Mouse (Mus musculus) stomach, postnatal 0 days (tissue): ENCODE measurements around the gene Mogs. TPM values are rescaled to one million over a fixed set of nuclear protein-coding genes. Genes with fewer than 3 reads are reported as not detected.

Source experiments
- ATAC-seq: fragments of 200-750 bp; cut with Nextera tagmentation; 2 replicates; pipeline ENCODE4 v1.8.0; 2017; ENCODE audit not compliant: low FRiP score, low TSS enrichment
- DNase-seq: peaks from one replicate; pipeline ENCODE4 v3.0.0-alpha.2; 2016; ENCODE audit warnings: low spot score
- H3K27ac ChIP-seq: fragments of 300-500 bp; sonication (generic); replicated peaks from 2 replicates; pipeline ENCODE4 v1.5.1; 2014; ENCODE audit warnings: mild to moderate bottlenecking, control low read depth
- H3K27me3 ChIP-seq: fragments of 300-500 bp; sonication (generic); 2 replicates; pipeline ENCODE4 v1.6.1; 2014; ENCODE audit warnings: low read length; ENCODE audit not compliant: control insufficient read depth, insufficient read depth
- H3K36me3 ChIP-seq: fragments of 300-500 bp; sonication (generic); 2 replicates; pipeline ENCODE4 v1.6.1; 2014; ENCODE audit warnings: low read length, mixed read lengths; ENCODE audit not compliant: control insufficient read depth, insufficient read depth
- H3K4me1 ChIP-seq: fragments of 300-500 bp; sonication (generic); replicated peaks from 2 replicates; pipeline ENCODE4 v1.6.1; 2014; ENCODE audit warnings: antibody characterized with exemption; ENCODE audit not compliant: control insufficient read depth, insufficient read depth
- H3K4me2 ChIP-seq: fragments of 300-500 bp; sonication (generic); replicated peaks from 2 replicates; pipeline ENCODE4 v1.6.1; 2014; ENCODE audit warnings: low read depth, mild to moderate bottlenecking, control low read depth, moderate library complexity
- H3K4me3 ChIP-seq: fragments of 300-500 bp; sonication (generic); 2 replicates; pipeline ENCODE4 v1.5.1; 2014; ENCODE audit warnings: low read depth, low read length, control low read depth
- H3K9ac ChIP-seq: fragments of 300-500 bp; sonication (generic); 2 replicates; pipeline ENCODE4 v1.6.1; 2014; ENCODE audit warnings: mild to moderate bottlenecking, low read length, control low read depth, mixed read lengths
- H3K9me3 ChIP-seq: fragments of 300-500 bp; sonication (generic); 2 replicates; pipeline ENCODE4 v1.6.1; 2016; ENCODE audit warnings: low read length; ENCODE audit not compliant: control insufficient read depth
- CTCF ChIP-seq: IDR thresholded peaks from 2 replicates; pipeline ENCODE4 v1.5.1; 2016; ENCODE audit warnings: antibody characterized with exemption, low read depth, mild to moderate bottlenecking, moderate library complexity
- EP300 ChIP-seq: optimal IDR thresholded peaks from 2 replicates; pipeline ENCODE3; 2016; ENCODE audit warnings: antibody characterized with exemption
- whole genome bisulfite sequencing: fragments of 180-500 bp; shearing (Covaris S2); extraction: QIAGEN DNeasy Blood & Tissue Kit; methylation state at CpG from one replicate; pipeline ENCODE4 v1.1.7; 2014; 5-methylcytosine and 5-hydroxymethylcytosine counted together
- polyA plus RNA-seq: library from polyadenylated mRNA; unstranded; fragments of >200 nt; fragmentation: Nextera tagmentation; extraction: Ambion mirVana; gene quantifications from 2 replicates; pipeline ENCODE4 v1.2.1, GENCODE M21; 2015

The Mogs gene
- polyA plus RNA-seq, 1 experiment from 2014 or later = 23.2 TPM

- ATAC-seq = no peak
- WGBS = 21% methylated on average over 19 of the region's 19 CpGs
- TF ChIP-seq EP300 (no peak), CTCF (no peak)
These were observed 46.1 kb downstream of the Mogs start for GRCm38 (mm10) chr6:83161442-83161841.

GRCm38 (mm10) chr6:83161921-83162641, 46.8 kb downstream of the Mogs start:
- TF ChIP-seq CTCF (no peak), EP300 (no peak)
- ATAC-seq (peak; percentile 6; the same call in 1 of the 2 replicates), DNase-seq (peak; percentile 62)
- no peaks in the 10 kb centered on the region for H3K9me3 ChIP-seq
- H3K9ac ChIP-seq = peak overlapping the region; percentile 60
- H3K4me3 ChIP-seq = peak overlapping the region; percentile 50
- H3K4me2 ChIP-seq = peak overlapping the region; percentile 77
- no peaks in the 10 kb centered on the region for H3K36me3 ChIP-seq
- H3K27ac ChIP-seq = no peak overlapping the region
- WGBS = under 1% methylated on average over 49 of the region's 49 CpGs
- peaks cover 12% of the 10 kb centered on the region; the same call in 1 of the 2 replicates for H3K27me3 ChIP-seq
- H3K4me1 ChIP-seq = peaks cover 5% of the 10 kb centered on the region

More at GRCm38 (mm10) chr6:83161442-83161841, 46.1 kb downstream of the Mogs start:
- H3K9me3 ChIP-seq = no peaks in the 10 kb centered on the region
- H3K4me2 ChIP-seq = peak overlapping the region; percentile 77
- H3K9ac ChIP-seq = peak overlapping the region; percentile 60; the same call in 1 of the 2 replicates
- DNase-seq = no peak
- no peak overlapping the region for H3K27ac ChIP-seq
- H3K27me3 ChIP-seq = peaks cover 12% of the 10 kb centered on the region; the same call in 1 of the 2 replicates
- peak overlapping the region; percentile 50 for H3K4me3 ChIP-seq
- H3K4me1 ChIP-seq = peaks cover 5% of the 10 kb centered on the region
- no peaks in the 10 kb centered on the region for H3K36me3 ChIP-seq

GRCm38 (mm10) chr6:83162701-83163100, 47.4 kb downstream of the Mogs start:
- peaks cover 12% of the 10 kb centered on the region; the same call in 1 of the 2 replicates for H3K27me3 ChIP-seq
- H3K4me3 ChIP-seq = peak overlapping the region; percentile 50
- H3K4me1 ChIP-seq = peaks cover 5% of the 10 kb centered on the region
- TF ChIP-seq EP300 (no peak), CTCF (peak; percentile 84)
- H3K9ac ChIP-seq = peak overlapping the region; percentile 60
- H3K36me3 ChIP-seq = no peaks in the 10 kb centered on the region
- no peak overlapping the region for H3K27ac ChIP-seq
- peak; percentile 31; the same call in 1 of the 2 replicates for ATAC-seq
- peak overlapping the region; percentile 77 for H3K4me2 ChIP-seq
- DNase-seq = peak; percentile 71
- WGBS = under 1% methylated on average over 8 of the region's 8 CpGs
- H3K9me3 ChIP-seq = no peaks in the 10 kb centered on the region

GRCm38 (mm10) chr6:83165026-83165606, 49.8 kb downstream of the Mogs start:
- Histone ChIP-seq H3K27me3 (peaks cover 12% of the 10 kb centered on the region; the same call in 1 of the 2 replicates), H3K4me2 (peak overlapping the region; percentile 70), H3K9me3 (no peaks in the 10 kb centered on the region), H3K9ac (peak overlapping the region; percentile 45; the same call in 1 of the 2 replicates), H3K36me3 (no peaks in the 10 kb centered on the region), H3K27ac (peak overlapping the region; percentile 81), H3K4me3 (peak overlapping the region; percentile 94), H3K4me1 (peaks cover 5% of the 10 kb centered on the region)
- ATAC-seq (peak; percentile 9; the same call in 1 of the 2 replicates), DNase-seq (no peak)
- TF ChIP-seq CTCF (no peak), EP300 (no peak)
- 3% methylated on average over 6 of the region's 6 CpGs for WGBS

GRCm38 (mm10) chr6:83165607-83166242, 50.4 kb downstream of the Mogs start, which contains the start of gene Dctn1:
Dctn1 (plus strand) TSS chr6:83165920.
- peak within 1 kb of the TSS; percentile 70 for H3K4me2 ChIP-seq
- H3K4me3 ChIP-seq = peak within 1 kb of the TSS; percentile 94
- H3K4me1 ChIP-seq = peaks cover 5% of the 10 kb centered on the region
- H3K9me3 ChIP-seq = no peaks in the 10 kb centered on the region
- H3K27me3 ChIP-seq = peaks cover 12% of the 10 kb centered on the region; the same call in 1 of the 2 replicates
- peak within 1 kb of the TSS; percentile 81 for H3K27ac ChIP-seq
- ATAC-seq (peak; percentile 85), DNase-seq (peak; percentile 95)
- peak within 1 kb of the TSS; percentile 89 for H3K9ac ChIP-seq
- no peaks in the 10 kb centered on the region for H3K36me3 ChIP-seq
- TF ChIP-seq CTCF (peak; percentile 96), EP300 (peak; percentile 62)
- WGBS = under 1% methylated on average over 57 of the region's 58 CpGs
